Mouse (Mus musculus) heart, adult 9 months (tissue): ENCODE data around the gene Cdc25b.
A peak's percentile ranks its signal among the peaks of the same experiment; 100 is the strongest.

Source experiments
- DNase-seq, 2 experiments: peaks; one replicate each; pipeline ENCODE4 v3.0.0; 2022; ENCODE audit warnings: low spot score in 2 of 2

Cdc25b gene

GRCm38 (mm10) chr2:131160671-131161111, 26.1 kb upstream of the Cdc25b start:
- DNase-seq = peak in 1 of 2 experiments; percentile 65

DNA sequence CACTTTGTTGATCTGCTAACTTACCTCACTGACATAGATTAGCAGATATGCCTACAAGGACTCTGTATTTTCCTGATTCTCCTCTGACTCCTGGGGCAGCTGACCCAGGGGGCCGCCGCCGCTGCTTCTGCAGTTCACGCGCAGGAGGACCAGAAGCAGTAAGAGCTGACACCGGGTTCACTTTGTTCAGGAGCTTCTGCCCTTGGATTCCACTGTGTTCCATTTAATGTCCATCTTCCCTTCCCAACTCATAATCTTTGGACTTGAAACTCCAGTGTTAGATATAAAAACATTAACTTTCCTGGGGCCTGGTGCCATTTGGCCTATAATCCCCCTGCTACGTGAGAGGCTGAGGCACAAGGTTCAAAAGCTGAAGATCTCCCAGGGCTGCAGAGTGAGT, 22.8 kb upstream of the Cdc25b start:
- DNase-seq = no peak

DNA sequence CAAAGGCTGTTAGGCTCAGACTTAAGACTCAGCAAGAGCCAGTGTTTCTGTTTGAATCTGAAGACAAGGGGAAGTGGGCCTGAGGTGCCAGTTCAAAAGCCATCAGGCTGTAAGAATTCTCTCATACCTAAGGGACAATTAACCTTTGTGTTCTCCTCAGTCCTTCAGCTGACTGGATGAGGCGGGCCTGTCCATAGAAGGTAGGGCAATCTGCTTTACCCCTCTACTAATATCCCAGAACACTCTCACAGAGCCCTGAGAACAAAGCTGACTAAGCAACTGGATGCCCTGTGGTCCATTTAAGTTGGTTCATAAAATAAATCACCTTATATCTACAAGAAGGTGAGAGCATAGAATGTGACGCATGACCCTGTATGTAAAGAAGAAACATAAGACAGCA, 20.6 kb upstream of the Cdc25b start:
- DNase-seq = no peak

- no peak for DNase-seq
These were observed 18.8 kb upstream of the Cdc25b start for GRCm38 (mm10) chr2:131167984-131168383.

GRCm38 (mm10) chr2:131168914-131169313, 17.8 kb upstream of the Cdc25b start:
- DNase-seq = no peak

DNA sequence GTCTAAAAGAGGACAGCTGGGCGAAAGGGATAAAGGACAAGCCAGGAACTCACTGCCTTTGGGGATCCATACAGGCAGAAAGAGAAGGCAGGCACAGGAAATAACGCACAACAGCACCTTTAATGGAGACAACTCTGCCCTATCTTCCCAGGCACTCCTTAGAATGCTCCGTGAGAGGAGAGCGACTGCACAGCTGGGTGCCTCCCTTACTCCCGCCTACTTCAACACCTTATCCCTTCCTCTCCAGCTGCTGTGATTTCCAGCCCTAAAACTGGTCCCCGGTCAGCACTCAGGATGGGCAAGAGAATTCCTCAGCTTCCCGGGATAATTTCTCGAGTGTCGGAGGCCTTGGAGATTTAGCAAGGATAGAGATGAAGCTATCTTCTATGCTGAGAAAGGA, 15.8 kb upstream of the Cdc25b start:
- no peak for DNase-seq

- DNase-seq = peak; percentile 52 to 54
These were observed 15.2 kb upstream of the Cdc25b start for GRCm38 (mm10) chr2:131171401-131172104.

- no peak for DNase-seq
These were observed 14.4 kb upstream of the Cdc25b start for GRCm38 (mm10) chr2:131172322-131172721.

DNA sequence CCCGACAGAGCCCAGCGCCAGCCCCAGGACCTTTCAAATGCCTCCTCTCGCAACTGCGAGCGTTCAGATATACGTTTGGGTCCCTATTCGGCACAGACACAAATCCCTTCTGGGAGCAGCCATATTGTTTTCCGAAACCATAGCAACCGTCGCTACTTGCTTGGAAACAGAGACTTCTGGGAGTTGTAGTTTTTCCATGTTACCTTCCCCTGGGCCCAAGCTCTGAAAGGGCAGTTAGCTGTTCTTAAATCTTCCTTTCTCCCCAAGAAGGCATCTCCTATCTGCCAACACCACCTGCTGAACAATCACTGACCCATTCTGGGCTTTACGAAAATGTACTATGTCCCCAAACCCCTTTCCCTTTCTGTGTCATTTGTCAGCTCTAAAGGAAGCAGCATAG, 12.0 kb upstream of the Cdc25b start:
- DNase-seq = peak; percentile 75 to 79

DNA sequence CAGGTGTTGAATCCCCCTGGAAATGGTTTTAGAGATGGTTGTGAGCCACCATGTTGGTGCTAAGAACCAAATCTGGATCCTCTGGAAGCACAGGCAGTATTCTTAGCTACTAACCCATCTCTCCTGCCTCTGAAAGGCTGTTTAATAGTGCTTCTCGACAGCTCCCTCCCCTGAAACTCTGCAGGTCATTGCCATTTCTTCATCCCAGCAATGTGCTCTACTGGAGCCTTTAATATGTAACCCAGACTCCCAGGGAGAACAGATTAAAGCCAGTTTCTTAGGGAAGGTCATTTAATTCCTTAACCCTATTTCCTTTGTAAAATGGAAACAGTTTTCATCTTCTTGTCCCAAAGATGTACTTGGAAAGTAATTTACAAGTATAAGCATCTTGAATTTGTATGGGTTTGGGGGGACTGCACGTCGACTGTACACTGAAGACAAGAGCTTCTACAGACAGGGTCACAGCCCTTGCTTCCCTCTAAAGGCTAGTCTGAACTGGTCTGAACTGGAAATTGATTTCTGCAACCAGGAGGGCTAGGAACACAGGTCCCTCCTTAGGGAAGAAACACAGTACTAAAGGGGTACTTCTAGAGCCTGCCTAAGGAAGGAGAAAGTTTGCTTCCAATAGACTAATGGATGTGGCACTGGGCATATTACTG, 11.3 kb upstream of the Cdc25b start:
- no peak for DNase-seq

GRCm38 (mm10) chr2:131175945-131176309, 10.8 kb upstream of the Cdc25b start:
- DNase-seq = no peak

DNA sequence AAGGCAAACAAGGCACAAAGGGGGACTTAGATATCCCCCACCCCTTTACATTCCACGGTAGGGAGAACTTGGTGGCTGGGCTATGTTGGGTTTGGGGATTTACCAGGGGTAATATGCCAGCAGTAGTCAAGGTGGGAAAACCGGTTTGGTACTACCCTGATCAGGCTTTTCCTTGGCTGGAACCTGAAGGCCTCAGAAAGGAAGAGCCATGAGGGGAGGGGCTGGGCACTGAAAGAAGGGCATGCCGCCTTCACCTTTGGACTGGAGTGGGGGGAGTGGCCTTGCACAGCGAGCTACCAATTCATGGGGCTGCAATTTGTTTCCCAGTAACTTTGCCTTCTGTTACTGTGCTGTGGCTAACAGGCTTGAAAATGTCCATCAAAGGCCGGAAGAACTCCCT, 10.3 kb upstream of the Cdc25b start:
- no peak for DNase-seq

DNA sequence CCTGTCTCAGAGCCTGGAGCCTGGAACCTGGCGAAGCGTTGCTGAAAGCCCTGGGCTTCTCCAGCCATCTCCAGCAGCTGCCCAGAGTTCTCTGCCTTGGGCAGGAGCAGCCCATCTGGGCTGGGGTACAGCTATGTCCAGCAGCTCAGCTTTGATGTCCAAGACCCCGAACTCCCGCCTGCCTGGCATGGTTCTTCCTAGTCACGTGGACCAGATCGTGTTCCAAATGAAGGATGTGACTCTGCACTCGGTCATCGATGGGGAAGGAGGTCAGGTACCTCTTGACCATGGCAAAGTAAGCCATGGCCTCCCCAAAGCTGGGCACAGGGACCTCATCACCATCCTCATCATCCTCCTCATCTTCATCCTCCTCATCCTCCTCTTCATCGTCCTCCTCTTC, 8.8 kb upstream of the Cdc25b start:
- DNase-seq = no peak

DNA sequence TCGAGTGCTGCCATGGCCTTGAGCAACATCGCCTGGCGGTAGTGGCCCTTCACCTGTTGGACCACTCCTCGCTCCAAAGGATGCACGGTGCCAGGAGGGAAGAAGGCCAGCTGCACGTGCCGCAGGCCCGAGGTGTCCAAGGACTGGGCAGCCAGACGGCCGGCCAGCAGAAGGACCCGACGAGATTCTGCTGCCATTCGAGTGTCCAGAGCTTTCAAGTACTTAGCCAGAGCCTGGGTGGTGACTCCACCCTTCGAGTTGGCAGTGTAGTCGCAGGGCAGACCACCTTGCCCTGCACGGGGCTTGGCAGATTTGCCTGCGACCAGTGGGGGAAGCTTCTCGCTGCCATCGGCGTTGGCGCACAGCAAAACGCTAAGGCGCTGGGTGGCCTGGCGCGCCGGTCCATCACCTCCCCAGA, 7.9 kb upstream of the Cdc25b start:
- peak in 1 of 2 experiments; percentile 25 for DNase-seq

DNA sequence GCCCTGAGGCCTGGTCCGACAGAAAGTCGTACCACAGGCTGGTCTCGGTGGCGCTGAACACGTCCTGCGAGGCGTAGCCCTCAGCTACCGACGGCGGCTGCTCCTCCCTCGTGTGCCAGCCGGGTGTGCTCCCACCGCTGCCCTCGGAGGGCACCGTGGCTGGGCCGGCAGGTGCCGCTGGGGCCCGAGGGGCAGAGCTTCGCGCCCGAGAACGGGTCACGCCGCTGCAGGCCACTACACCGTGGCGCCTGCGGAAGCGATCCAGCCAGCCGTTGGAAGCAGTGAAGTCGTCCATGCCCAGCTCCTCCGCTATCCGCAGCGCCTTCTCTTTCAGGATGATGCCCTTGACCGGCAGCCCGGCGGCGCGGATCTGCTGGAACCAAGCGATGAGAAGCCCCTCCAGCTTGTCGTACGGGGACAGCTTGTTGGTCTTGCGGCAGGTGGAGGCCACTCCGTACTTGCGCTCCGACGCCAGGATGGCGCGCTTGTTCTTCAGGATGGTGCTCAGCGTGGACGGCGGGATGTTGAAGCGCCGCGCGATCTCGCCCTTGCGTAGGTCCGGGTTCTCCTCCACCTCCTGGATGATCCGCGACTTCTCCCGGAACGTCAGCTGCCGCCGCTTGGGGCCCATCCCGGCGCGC, 7.4 kb upstream of the Cdc25b start:
- peak; percentile 59 to 60 for DNase-seq

GRCm38 (mm10) chr2:131179990-131180587, 6.7 kb upstream of the Cdc25b start, which contains the start of gene Cenpb:
Cenpb (minus strand) TSS chr2:131180067.
- peak; percentile 71 to 87 for DNase-seq

DNA sequence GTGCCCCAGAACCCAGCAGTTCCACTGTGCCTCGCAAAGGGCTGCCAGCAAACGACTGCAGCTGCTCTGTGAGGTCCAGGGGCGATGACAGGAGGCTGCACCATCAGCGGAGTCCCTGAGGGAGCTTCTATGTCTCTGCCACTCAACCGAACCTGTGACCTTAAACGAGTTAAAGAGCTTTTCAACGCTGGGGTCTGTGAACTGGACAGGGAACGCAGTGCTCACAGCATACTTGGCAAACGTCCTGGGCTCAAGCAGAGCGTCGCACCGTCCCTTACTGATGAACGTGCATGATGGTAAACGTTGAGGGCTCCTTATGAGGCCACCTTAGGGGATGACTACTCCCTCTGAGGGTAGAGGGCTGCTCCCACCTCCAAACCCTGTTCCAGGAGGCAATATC, 406 bp upstream of the Cdc25b start:
- no peak for DNase-seq

- DNase-seq = no peak
These were observed 813 bp downstream of the Cdc25b start for GRCm38 (mm10) chr2:131187602-131187922.

GRCm38 (mm10) chr2:131188311-131188710, 1.6 kb downstream of the Cdc25b start:
- DNase-seq = no peak

DNA sequence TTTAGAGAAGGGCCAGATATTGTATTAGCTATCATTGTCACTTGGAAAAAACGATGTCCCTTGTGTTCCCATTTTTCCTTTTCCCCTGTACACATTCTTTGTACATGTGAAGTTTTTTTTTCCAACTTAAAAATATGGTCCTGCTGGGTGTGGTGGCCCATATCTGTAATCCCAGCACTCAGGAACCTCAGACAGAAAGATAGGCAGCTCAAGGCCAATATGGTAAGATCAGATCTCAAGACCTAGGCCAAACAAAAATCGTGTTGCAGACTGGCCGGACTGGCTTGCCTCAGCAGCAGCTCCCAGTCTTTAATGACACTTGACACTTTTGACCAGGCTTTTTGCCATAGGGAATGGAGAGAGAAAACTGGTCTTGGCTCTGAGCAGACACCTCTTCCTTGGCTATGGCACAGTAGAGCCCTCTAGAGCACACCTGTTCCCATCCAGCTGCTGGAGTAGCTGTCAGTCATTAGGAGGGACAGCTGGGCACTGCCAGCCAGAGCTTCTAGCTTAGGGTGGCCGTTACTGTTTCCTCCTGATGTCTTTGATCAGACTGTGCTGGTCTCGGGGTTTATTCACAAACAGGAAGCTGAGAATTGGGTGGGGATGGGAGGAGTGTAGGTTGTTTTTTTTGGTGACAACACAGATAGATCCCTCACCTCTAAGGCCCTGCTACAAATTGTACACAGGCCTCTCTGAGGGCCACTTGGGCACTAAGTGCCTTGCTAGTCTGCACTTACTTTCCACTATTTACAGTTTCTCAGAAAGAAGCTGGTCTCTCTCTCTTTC, 3.0 kb downstream of the Cdc25b start:
- DNase-seq = no peak

DNA sequence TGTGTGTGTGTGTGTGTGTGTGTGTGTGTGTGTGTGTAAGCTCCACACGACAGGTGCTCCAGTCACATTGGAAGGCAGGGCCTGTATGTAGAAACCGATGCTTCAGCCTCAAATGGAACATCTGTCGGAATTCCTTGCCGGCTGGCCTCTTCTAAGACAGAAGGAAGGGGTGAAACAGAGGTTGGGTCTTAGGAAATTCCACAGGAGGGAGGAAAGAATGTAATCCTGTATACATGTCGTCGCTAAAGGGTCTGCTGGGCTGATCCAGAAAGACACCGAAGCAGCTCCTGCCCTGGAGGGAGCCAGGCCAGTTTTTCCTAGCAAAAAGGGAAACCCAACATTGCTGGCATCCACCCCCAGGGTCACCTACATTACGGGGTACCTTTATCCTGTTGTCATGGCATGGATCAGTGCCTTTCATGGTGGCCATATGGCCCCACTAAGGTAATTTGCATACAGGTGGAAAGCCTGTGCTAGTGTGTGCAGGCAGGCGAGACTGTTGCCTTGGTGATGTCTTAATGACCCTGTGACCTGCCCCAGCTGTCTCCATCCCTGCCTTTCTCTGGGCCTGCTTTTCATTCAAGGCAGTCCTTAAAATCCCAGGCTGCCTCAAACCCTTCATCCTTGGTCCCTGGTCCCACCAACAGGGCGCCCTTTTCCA, 3.7 kb downstream of the Cdc25b start:
- DNase-seq = no peak
